Mouse (Mus musculus): ENCODE data around the gene Ntrk2. TPM values are rescaled to one million over a fixed set of nuclear protein-coding genes. Genes with fewer than 3 reads are reported as not detected.

The Ntrk2 gene
- polyA plus RNA-seq, 1 experiment from 2014 or later, result 102 TPM

- ATAC-seq, result no peak
Observed at GRCm38 (mm10) chr13:58914061-58914814, 107.9 kb downstream of the Ntrk2 start.

GRCm38 (mm10) chr13:58916348-58916747, 110.0 kb downstream of the Ntrk2 start:
- no peaks in the 10 kb centered on the region; the same call in 1 of the 2 replicates for H3K4me1 ChIP-seq (replicated peaks; ENCODE audit: control insufficient read depth, insufficient read depth, low read length)
- H3K4me2 ChIP-seq (ENCODE audit: low read length), result no peak overlapping the region
- H3K27me3 ChIP-seq (replicated peaks; ENCODE audit: control insufficient read depth, insufficient read depth, low read length), result no peaks in the 10 kb centered on the region
- no peak overlapping the region for H3K4me3 ChIP-seq (replicated peaks; ENCODE audit: low read length)
- ATAC-seq, result no peak
- 100% methylated on average over 2 of the region's 2 CpGs for WGBS
- H3K9ac ChIP-seq (replicated peaks; ENCODE audit: low read depth, low read length), result no peak overlapping the region
- H3K9me3 ChIP-seq (ENCODE audit: control insufficient read depth, low read length), result peaks cover 2% of the 10 kb centered on the region; the same call in 1 of the 2 replicates
- no peak overlapping the region for H3K27ac ChIP-seq (ENCODE audit: low read length)
- H3K36me3 ChIP-seq (ENCODE audit: control insufficient read depth, insufficient read depth), result no peaks in the 10 kb centered on the region

More at GRCm38 (mm10) chr13:58914061-58914814, 107.9 kb downstream of the Ntrk2 start:
- Histone ChIP-seq H3K36me3 (ENCODE audit: control insufficient read depth, insufficient read depth) (no peaks in the 10 kb centered on the region), H3K9me3 (ENCODE audit: control insufficient read depth, low read length) (peaks cover 2% of the 10 kb centered on the region; the same call in 1 of the 2 replicates), H3K27ac (ENCODE audit: low read length) (no peak overlapping the region), H3K4me2 (ENCODE audit: low read length) (no peak overlapping the region), H3K4me1 (replicated peaks; ENCODE audit: control insufficient read depth, insufficient read depth, low read length) (no peaks in the 10 kb centered on the region; the same call in 1 of the 2 replicates), H3K9ac (replicated peaks; ENCODE audit: low read depth, low read length) (no peak overlapping the region), H3K4me3 (replicated peaks; ENCODE audit: low read length) (no peak overlapping the region), H3K27me3 (replicated peaks; ENCODE audit: control insufficient read depth, insufficient read depth, low read length) (no peaks in the 10 kb centered on the region)
- 91% methylated on average over 6 of the region's 6 CpGs for WGBS

GRCm38 (mm10) chr13:58920241-58920640, 113.9 kb downstream of the Ntrk2 start:
- H3K4me3 ChIP-seq (replicated peaks; ENCODE audit: low read length), result no peak overlapping the region
- H3K4me2 ChIP-seq (ENCODE audit: low read length), result no peak overlapping the region
- no peaks in the 10 kb centered on the region for H3K27me3 ChIP-seq (replicated peaks; ENCODE audit: control insufficient read depth, insufficient read depth, low read length)
- WGBS, result 88% methylated on average over 7 of the region's 7 CpGs
- peaks cover 11% of the 10 kb centered on the region for H3K4me1 ChIP-seq (replicated peaks; ENCODE audit: control insufficient read depth, insufficient read depth, low read length)
- H3K36me3 ChIP-seq (ENCODE audit: control insufficient read depth, insufficient read depth), result no peaks in the 10 kb centered on the region
- ATAC-seq, result no peak
- H3K9ac ChIP-seq (replicated peaks; ENCODE audit: low read depth, low read length), result no peak overlapping the region
- no peak overlapping the region for H3K27ac ChIP-seq (ENCODE audit: low read length)
- H3K9me3 ChIP-seq (ENCODE audit: control insufficient read depth, low read length), result no peaks in the 10 kb centered on the region

DNA sequence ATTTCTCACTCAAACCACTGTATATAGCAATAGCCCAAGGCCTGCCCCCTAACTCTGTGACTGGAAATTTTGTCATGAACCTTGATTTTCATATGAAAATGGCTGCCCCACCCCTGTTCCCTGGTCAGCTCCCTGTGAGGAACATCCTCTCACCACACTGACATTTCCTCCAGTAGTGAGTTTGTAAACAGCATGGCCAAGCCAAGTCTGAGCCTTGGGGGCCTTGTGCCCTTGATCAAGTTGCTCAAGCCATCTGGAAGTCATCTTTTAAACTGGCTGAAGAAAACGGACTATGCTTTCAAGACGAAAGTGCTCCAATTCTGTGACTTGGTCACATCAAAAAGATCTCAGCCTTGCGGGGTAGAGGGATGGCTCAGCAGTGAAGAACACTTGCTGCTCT, 114.9 kb downstream of the Ntrk2 start:
- H3K9ac ChIP-seq (replicated peaks; ENCODE audit: low read depth, low read length), result no peak overlapping the region
- no peaks in the 10 kb centered on the region for H3K9me3 ChIP-seq (ENCODE audit: control insufficient read depth, low read length)
- H3K4me1 ChIP-seq (replicated peaks; ENCODE audit: control insufficient read depth, insufficient read depth, low read length), result peaks cover 11% of the 10 kb centered on the region
- H3K27me3 ChIP-seq (replicated peaks; ENCODE audit: control insufficient read depth, insufficient read depth, low read length), result no peaks in the 10 kb centered on the region
- WGBS, result 96% methylated on average over 3 of the region's 3 CpGs
- ATAC-seq, result no peak
- H3K27ac ChIP-seq (ENCODE audit: low read length), result no peak overlapping the region
- no peaks in the 10 kb centered on the region for H3K36me3 ChIP-seq (ENCODE audit: control insufficient read depth, insufficient read depth)
- H3K4me3 ChIP-seq (replicated peaks; ENCODE audit: low read length), result no peak overlapping the region
- H3K4me2 ChIP-seq (ENCODE audit: low read length), result no peak overlapping the region

DNA sequence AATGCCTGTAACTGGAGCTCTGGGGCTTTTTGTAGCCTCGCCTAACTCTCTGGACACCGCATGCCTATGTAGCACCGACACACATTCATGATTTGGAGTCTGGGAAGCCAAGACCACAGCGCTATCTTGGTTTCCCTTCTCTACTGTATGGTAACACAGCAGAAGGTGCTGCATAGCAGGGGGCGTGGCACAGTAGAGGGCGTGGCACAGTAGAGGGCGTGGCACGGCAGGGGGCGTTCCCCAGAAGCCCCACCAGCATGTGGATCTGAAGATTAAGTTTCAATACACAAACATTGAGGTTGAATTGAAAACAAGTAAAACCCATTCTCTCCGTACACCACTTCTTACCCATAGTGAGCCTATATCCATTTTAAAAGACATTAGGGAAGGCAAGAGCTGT, 115.3 kb downstream of the Ntrk2 start:
- Histone ChIP-seq H3K27me3 (replicated peaks; ENCODE audit: control insufficient read depth, insufficient read depth, low read length) (no peaks in the 10 kb centered on the region), H3K36me3 (ENCODE audit: control insufficient read depth, insufficient read depth) (no peaks in the 10 kb centered on the region), H3K4me1 (replicated peaks; ENCODE audit: control insufficient read depth, insufficient read depth, low read length) (peaks cover 11% of the 10 kb centered on the region), H3K4me2 (ENCODE audit: low read length) (no peak overlapping the region), H3K4me3 (replicated peaks; ENCODE audit: low read length) (no peak overlapping the region), H3K27ac (ENCODE audit: low read length) (no peak overlapping the region), H3K9me3 (ENCODE audit: control insufficient read depth, low read length) (no peaks in the 10 kb centered on the region), H3K9ac (replicated peaks; ENCODE audit: low read depth, low read length) (no peak overlapping the region)
- 93% methylated on average over 10 of the region's 10 CpGs for WGBS
- ATAC-seq, result no peak

GRCm38 (mm10) chr13:58922174-58922573, 115.8 kb downstream of the Ntrk2 start:
- Histone ChIP-seq H3K4me1 (replicated peaks; ENCODE audit: control insufficient read depth, insufficient read depth, low read length) (peaks cover 11% of the 10 kb centered on the region), H3K27ac (ENCODE audit: low read length) (no peak overlapping the region)
- no peak for ATAC-seq

DNA sequence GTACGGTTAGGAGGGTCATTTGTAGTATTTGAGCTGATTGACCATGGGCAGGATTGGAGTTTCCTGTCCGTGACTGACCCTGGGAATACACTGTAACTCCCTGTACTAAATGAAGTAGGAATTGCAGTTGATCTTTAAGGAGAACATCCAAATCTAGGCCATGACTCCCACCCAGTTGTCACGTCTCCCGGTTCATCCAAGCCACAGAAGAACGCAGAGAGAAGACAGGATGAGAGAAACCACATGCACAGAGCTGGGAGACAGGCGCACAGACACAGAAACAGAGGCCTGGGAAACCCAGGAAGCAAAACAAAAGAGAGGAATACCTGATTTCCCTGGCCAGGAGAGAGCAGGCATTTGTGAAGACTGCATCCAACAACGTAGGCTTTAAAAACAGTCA, 117.1 kb downstream of the Ntrk2 start:
- H3K4me3 ChIP-seq (replicated peaks; ENCODE audit: low read length), result no peak overlapping the region
- 81% methylated on average over 7 of the region's 7 CpGs for WGBS

More at GRCm38 (mm10) chr13:58922174-58922573, 115.8 kb downstream of the Ntrk2 start:
- Histone ChIP-seq H3K4me3 (replicated peaks; ENCODE audit: low read length) (no peak overlapping the region), H3K9ac (replicated peaks; ENCODE audit: low read depth, low read length) (no peak overlapping the region), H3K4me2 (ENCODE audit: low read length) (no peak overlapping the region), H3K27me3 (replicated peaks; ENCODE audit: control insufficient read depth, insufficient read depth, low read length) (no peaks in the 10 kb centered on the region), H3K9me3 (ENCODE audit: control insufficient read depth, low read length) (no peaks in the 10 kb centered on the region), H3K36me3 (ENCODE audit: control insufficient read depth, insufficient read depth) (no peaks in the 10 kb centered on the region)
- 67% methylated on average over 15 of the region's 15 CpGs for WGBS

GRCm38 (mm10) chr13:58924486-58924885, 118.1 kb downstream of the Ntrk2 start:
- Histone ChIP-seq H3K36me3 (ENCODE audit: control insufficient read depth, insufficient read depth) (no peaks in the 10 kb centered on the region), H3K9ac (replicated peaks; ENCODE audit: low read depth, low read length) (no peak overlapping the region), H3K9me3 (ENCODE audit: control insufficient read depth, low read length) (no peaks in the 10 kb centered on the region), H3K27ac (ENCODE audit: low read length) (no peak overlapping the region), H3K4me3 (replicated peaks; ENCODE audit: low read length) (no peak overlapping the region), H3K4me1 (replicated peaks; ENCODE audit: control insufficient read depth, insufficient read depth, low read length) (peaks cover 28% of the 10 kb centered on the region), H3K27me3 (replicated peaks; ENCODE audit: control insufficient read depth, insufficient read depth, low read length) (no peaks in the 10 kb centered on the region), H3K4me2 (ENCODE audit: low read length) (no peak overlapping the region)
- WGBS, result 21% methylated on average over 3 of the region's 3 CpGs
- no peak for ATAC-seq

More for the DNA sequence above, 117.1 kb downstream of the Ntrk2 start:
- no peak overlapping the region for H3K4me2 ChIP-seq (ENCODE audit: low read length)
- ATAC-seq, result no peak
- H3K9me3 ChIP-seq (ENCODE audit: control insufficient read depth, low read length), result no peaks in the 10 kb centered on the region
- H3K27me3 ChIP-seq (replicated peaks; ENCODE audit: control insufficient read depth, insufficient read depth, low read length), result no peaks in the 10 kb centered on the region
- no peak overlapping the region for H3K9ac ChIP-seq (replicated peaks; ENCODE audit: low read depth, low read length)
- H3K4me1 ChIP-seq (replicated peaks; ENCODE audit: control insufficient read depth, insufficient read depth, low read length), result peaks cover 21% of the 10 kb centered on the region
- no peak overlapping the region for H3K27ac ChIP-seq (ENCODE audit: low read length)
- no peaks in the 10 kb centered on the region for H3K36me3 ChIP-seq (ENCODE audit: control insufficient read depth, insufficient read depth)

DNA sequence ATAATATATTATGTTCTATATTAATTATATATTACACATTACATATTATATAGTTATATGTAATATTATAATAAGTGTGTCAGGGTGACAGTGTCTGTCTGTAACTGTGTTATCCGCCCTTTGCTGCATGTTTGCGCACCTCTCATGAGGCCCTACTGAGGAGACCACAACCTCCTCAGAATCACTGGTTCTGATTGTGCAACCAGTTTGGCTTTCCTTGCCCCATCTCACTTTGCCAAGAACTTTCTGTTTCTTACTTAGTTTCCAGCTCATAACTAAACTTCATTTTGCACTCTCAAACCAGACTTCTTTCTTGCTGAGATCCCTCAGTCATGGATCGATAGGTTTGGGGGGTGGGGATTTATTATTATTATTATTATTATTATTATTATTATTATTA, 120.8 kb downstream of the Ntrk2 start:
- no peaks in the 10 kb centered on the region for H3K36me3 ChIP-seq (ENCODE audit: control insufficient read depth, insufficient read depth)
- H3K9ac ChIP-seq (replicated peaks; ENCODE audit: low read depth, low read length), result no peak overlapping the region
- H3K4me2 ChIP-seq (ENCODE audit: low read length), result no peak overlapping the region
- peaks cover 26% of the 10 kb centered on the region for H3K4me1 ChIP-seq (replicated peaks; ENCODE audit: control insufficient read depth, insufficient read depth, low read length)
- no peaks in the 10 kb centered on the region for H3K27me3 ChIP-seq (replicated peaks; ENCODE audit: control insufficient read depth, insufficient read depth, low read length)
- WGBS, result 98% methylated on average over 3 of the region's 3 CpGs
- ATAC-seq, result no peak
- no peaks in the 10 kb centered on the region for H3K9me3 ChIP-seq (ENCODE audit: control insufficient read depth, low read length)
- no peak overlapping the region for H3K4me3 ChIP-seq (replicated peaks; ENCODE audit: low read length)
- no peak overlapping the region for H3K27ac ChIP-seq (ENCODE audit: low read length)

Measured in forebrain, embryonic 16.5 days (tissue).